In genomic region chr1:132372354-132372753, GRCm38 (mm10) we compare ENCODE assay signal across 11 mouse cellular contexts. TPM values are rescaled to one million over a fixed set of nuclear protein-coding genes. Genes with fewer than 3 reads are reported as not detected.
DNase-seq lines count a peak whose midpoint lies in the region; ATAC-seq and TF ChIP-seq lines count a peak whose summit lies in the region.
"Had no signal": no experiment of that assay in that cellular context is flagged by ENCODE, and none has a peak within 500 bp of the region (broad histone marks: within the 10 kb centered on the region; RNA-seq: fewer than 3 reads in every experiment).

No protein-coding gene starts in this region.

- H3K4me2 ChIP-seq in hindbrain, embryonic 11.5 days (replicated peaks; ENCODE audit: low read depth, low read length) = no peak overlapping the region
- no peak overlapping the region for H3K4me2 ChIP-seq in hindbrain, embryonic 16.5 days (ENCODE audit: low read length)
- no peak overlapping the region for H3K4me2 ChIP-seq in embryonic facial prominence, embryonic 15.5 days (replicated peaks)

- no peak overlapping the region for H3K4me3 ChIP-seq in hindbrain, embryonic 11.5 days (ENCODE audit: low read depth, low read length)
- no peak overlapping the region for H3K4me3 ChIP-seq in hindbrain, embryonic 16.5 days (ENCODE audit: low read length)
- no peak overlapping the region for H3K4me3 ChIP-seq in cortical plate, adult 2 months (ENCODE audit: insufficient read depth, low read length)
- H3K4me3 ChIP-seq in embryonic facial prominence, embryonic 15.5 days (replicated peaks) = no peak overlapping the region
- no peak overlapping the region for H3K4me3 ChIP-seq in midbrain, embryonic 10.5 days
- H3K4me3 ChIP-seq: megakaryocyte, embryonic 14.5 days had no signal

- no peaks in the 10 kb centered on the region for H3K9me3 ChIP-seq in hindbrain, embryonic 11.5 days (ENCODE audit: control insufficient read depth, low read length)
- no peaks in the 10 kb centered on the region for H3K9me3 ChIP-seq in hindbrain, embryonic 16.5 days (ENCODE audit: control insufficient read depth, low read length)
- no peaks in the 10 kb centered on the region for H3K9me3 ChIP-seq in embryonic facial prominence, embryonic 15.5 days (replicated peaks)
- no peaks in the 10 kb centered on the region for H3K9me3 ChIP-seq in midbrain, embryonic 10.5 days (replicated peaks)
- H3K9me3 ChIP-seq: megakaryocyte, embryonic 14.5 days had no signal

- no peak for TF ChIP-seq POLR2A in cortical plate, adult 2 months (IDR thresholded peaks at IDR 0.05; ENCODE audit: extremely low read depth, insufficient read depth, low read length)

- ATAC-seq in hindbrain, embryonic 11.5 days (ENCODE audit: low FRiP score) = peak; percentile 29; the same call in 1 of the 2 replicates
- ATAC-seq in hindbrain, embryonic 16.5 days = no peak
- ATAC-seq in embryonic facial prominence, embryonic 15.5 days (ENCODE audit: insufficient number of reproducible peaks, low FRiP score, low TSS enrichment, low read depth) = no peak

- H3K4me1 ChIP-seq in hindbrain, embryonic 11.5 days (replicated peaks; ENCODE audit: control insufficient read depth, insufficient read depth, low read length) = peaks cover 18% of the 10 kb centered on the region
- peaks cover 47% of the 10 kb centered on the region for H3K4me1 ChIP-seq in hindbrain, embryonic 16.5 days (ENCODE audit: control insufficient read depth, insufficient read depth, low read depth, low read length)
- H3K4me1 ChIP-seq in cortical plate, adult 2 months (ENCODE audit: control insufficient read depth, insufficient read depth, low read length) = peaks cover 21% of the 10 kb centered on the region
- peaks cover 70% of the 10 kb centered on the region for H3K4me1 ChIP-seq in embryonic facial prominence, embryonic 15.5 days
- H3K4me1 ChIP-seq in midbrain, embryonic 10.5 days = peaks cover 69% of the 10 kb centered on the region

- no peaks in the 10 kb centered on the region for H3K27me3 ChIP-seq in hindbrain, embryonic 11.5 days (ENCODE audit: control insufficient read depth, insufficient read depth, low read length)
- H3K27me3 ChIP-seq in hindbrain, embryonic 16.5 days (replicated peaks; ENCODE audit: control insufficient read depth, insufficient read depth, low read length) = no peaks in the 10 kb centered on the region
- no peaks in the 10 kb centered on the region for H3K27me3 ChIP-seq in embryonic facial prominence, embryonic 15.5 days
- H3K27me3 ChIP-seq in midbrain, embryonic 10.5 days (ENCODE audit: low read depth, poor library complexity, severe bottlenecking) = no peaks in the 10 kb centered on the region

- 71% methylated on average over 5 of the region's 5 CpGs for WGBS in hindbrain, embryonic 11.5 days
- 49% methylated on average over 5 of the region's 5 CpGs for WGBS in hindbrain, embryonic 16.5 days
- 73% methylated on average over 5 of the region's 5 CpGs for WGBS in embryonic facial prominence, embryonic 15.5 days
- 91% methylated on average over 5 of the region's 5 CpGs for WGBS in midbrain, embryonic 10.5 days

- no peak overlapping the region; the same call in 1 of the 2 replicates for H3K9ac ChIP-seq in hindbrain, embryonic 11.5 days (ENCODE audit: low read depth, low read length)
- no peak overlapping the region for H3K9ac ChIP-seq in hindbrain, embryonic 16.5 days (ENCODE audit: low read depth, low read length)
- H3K9ac ChIP-seq in embryonic facial prominence, embryonic 15.5 days = no peak overlapping the region

- peak overlapping the region; percentile 55 for H3K27ac ChIP-seq in hindbrain, embryonic 11.5 days (ENCODE audit: low read depth, low read length)
- H3K27ac ChIP-seq in hindbrain, embryonic 16.5 days (ENCODE audit: low read depth, low read length) = no peak overlapping the region
- 0 out of 2 replicates have a peak overlapping the region, but pooled peaks have one; percentile 40 for H3K27ac ChIP-seq in cortical plate, adult 2 months (ENCODE audit: insufficient read depth, low read length)
- H3K27ac ChIP-seq in embryonic facial prominence, embryonic 15.5 days (replicated peaks) = 0 out of 2 replicates have a peak overlapping the region, but pooled peaks have one; percentile 86
- peak overlapping the region; percentile 69 for H3K27ac ChIP-seq in midbrain, embryonic 10.5 days (replicated peaks)

- no peak for TF ChIP-seq CTCF in cortical plate, adult 2 months (IDR thresholded peaks at IDR 0.05; ENCODE audit: extremely low read depth, insufficient read depth, low read length)

- peak; percentile 39 for DNase-seq in hindbrain, embryonic 11.5 days (ENCODE audit: low spot score)
- no peak for DNase-seq in midbrain, embryonic 10.5 days (ENCODE audit: low spot score)
- DNase-seq in adrenal gland, postnatal 14 days = no peak
- no peak for DNase-seq in right cerebral cortex, adult 2 months (ENCODE audit: low spot score in 2 of 2)
- DNase-seq: gastrocnemius, postnatal 10 days; layer of hippocampus, adult 9-11 months; thymus, adult 2 months had no signal

- H3K36me3 ChIP-seq in hindbrain, embryonic 11.5 days (ENCODE audit: control insufficient read depth, insufficient read depth, low read length) = 0 out of 2 replicates have a peak, but pooled peaks cover 2% of the 10 kb centered on the region
- no peaks in the 10 kb centered on the region for H3K36me3 ChIP-seq in hindbrain, embryonic 16.5 days (ENCODE audit: control insufficient read depth, insufficient read depth, low read length)
- no peaks in the 10 kb centered on the region for H3K36me3 ChIP-seq in embryonic facial prominence, embryonic 15.5 days
- H3K36me3 ChIP-seq in midbrain, embryonic 10.5 days = peaks cover 90% of the 10 kb centered on the region

RNA-seq across cellular contexts. Expression of gene Tmcc2, which starts 18.7 kb away (rescaled TPM):
- polyA plus RNA-seq in hindbrain, embryonic 11.5 days (2014; fragmentation: Nextera tagmentation; extraction: Ambion mirVana) = 12.0 and 14.1 TPM in 2 replicates
- polyA plus RNA-seq in hindbrain, embryonic 16.5 days (2015; fragmentation: Nextera tagmentation; extraction: Ambion mirVana) = 26.6 and 35.5 TPM in 2 replicates
- 124 and 135 TPM in 2 replicates for polyA plus RNA-seq in cortical plate, adult 2 months (2012; rRNA removed)
- 9.8 and 10.7 TPM in 2 replicates for polyA plus RNA-seq in embryonic facial prominence, embryonic 15.5 days (2015; fragmentation: Nextera tagmentation; extraction: Ambion mirVana)
- 9.6 and 13.3 TPM in 2 replicates for polyA plus RNA-seq in midbrain, embryonic 10.5 days (2016; fragmentation: Nextera tagmentation; extraction: Ambion mirVana)
- total RNA-seq in adrenal gland, postnatal 14 days (2021) = 12.1 and 26.9 TPM in 2 replicates

RNA-seq across cellular contexts. Expression of gene Dstyk, which starts 45.0 kb away (rescaled TPM):
- 11.5 and 12.3 TPM in 2 replicates for polyA plus RNA-seq in hindbrain, embryonic 11.5 days (2014; fragmentation: Nextera tagmentation; extraction: Ambion mirVana)
- 7.9 and 9.7 TPM in 2 replicates for polyA plus RNA-seq in hindbrain, embryonic 16.5 days (2015; fragmentation: Nextera tagmentation; extraction: Ambion mirVana)
- polyA plus RNA-seq in cortical plate, adult 2 months (2012; rRNA removed) = 24.0 TPM in 2 replicates
- polyA plus RNA-seq in embryonic facial prominence, embryonic 15.5 days (2015; fragmentation: Nextera tagmentation; extraction: Ambion mirVana) = 15.6 and 18.0 TPM in 2 replicates
- polyA plus RNA-seq in midbrain, embryonic 10.5 days (2016; fragmentation: Nextera tagmentation; extraction: Ambion mirVana) = 11.8 and 13.9 TPM in 2 replicates
- total RNA-seq in adrenal gland, postnatal 14 days (2021) = 20.1 and 23.2 TPM in 2 replicates

RNA-seq across cellular contexts. Expression of gene Nuak2, which starts 56.4 kb away (rescaled TPM):
- polyA plus RNA-seq in hindbrain, embryonic 11.5 days (2014; fragmentation: Nextera tagmentation; extraction: Ambion mirVana) = 33.1 and 39.3 TPM in 2 replicates
- 11.1 and 12.8 TPM in 2 replicates for polyA plus RNA-seq in hindbrain, embryonic 16.5 days (2015; fragmentation: Nextera tagmentation; extraction: Ambion mirVana)
- 1.1 TPM in 2 replicates for polyA plus RNA-seq in cortical plate, adult 2 months (2012; rRNA removed)
- polyA plus RNA-seq in embryonic facial prominence, embryonic 15.5 days (2015; fragmentation: Nextera tagmentation; extraction: Ambion mirVana) = 8.5 and 9.1 TPM in 2 replicates
- polyA plus RNA-seq in midbrain, embryonic 10.5 days (2016; fragmentation: Nextera tagmentation; extraction: Ambion mirVana) = 87.1 and 101 TPM in 2 replicates
- total RNA-seq in adrenal gland, postnatal 14 days (2021) = 3.7 and 5.6 TPM in 2 replicates
